Mouse (Mus musculus) ovary, postnatal 36 days (tissue): ENCODE measurements around the gene Zfp442.
A peak's percentile ranks its signal among the peaks of the same experiment; 100 is the strongest.
"Not testable (repeated sequence)": the region's sequence is repeated elsewhere in the genome, so short reads cannot be mapped to it uniquely, and the experiment has no call there.

Experiments used
- DNase-seq: peaks from one replicate; pipeline ENCODE4 v3.0.0; 2022; ENCODE audit warnings: low spot score, mixed read lengths

The Zfp442 gene

GRCm38 (mm10) chr2:150451180-150451919 is at the start of gene Zfp442:
Zfp442 (minus strand) TSS chr2:150451486.
- DNase-seq, result peak; percentile 59

- not testable (repeated sequence) for DNase-seq
Measured at GRCm38 (mm10) chr2:150500124-150500973, 49.1 kb upstream of the Zfp442 start.

- no peak for DNase-seq
Measured at GRCm38 (mm10) chr2:150493031-150493430, 41.7 kb upstream of the Zfp442 start.

DNA sequence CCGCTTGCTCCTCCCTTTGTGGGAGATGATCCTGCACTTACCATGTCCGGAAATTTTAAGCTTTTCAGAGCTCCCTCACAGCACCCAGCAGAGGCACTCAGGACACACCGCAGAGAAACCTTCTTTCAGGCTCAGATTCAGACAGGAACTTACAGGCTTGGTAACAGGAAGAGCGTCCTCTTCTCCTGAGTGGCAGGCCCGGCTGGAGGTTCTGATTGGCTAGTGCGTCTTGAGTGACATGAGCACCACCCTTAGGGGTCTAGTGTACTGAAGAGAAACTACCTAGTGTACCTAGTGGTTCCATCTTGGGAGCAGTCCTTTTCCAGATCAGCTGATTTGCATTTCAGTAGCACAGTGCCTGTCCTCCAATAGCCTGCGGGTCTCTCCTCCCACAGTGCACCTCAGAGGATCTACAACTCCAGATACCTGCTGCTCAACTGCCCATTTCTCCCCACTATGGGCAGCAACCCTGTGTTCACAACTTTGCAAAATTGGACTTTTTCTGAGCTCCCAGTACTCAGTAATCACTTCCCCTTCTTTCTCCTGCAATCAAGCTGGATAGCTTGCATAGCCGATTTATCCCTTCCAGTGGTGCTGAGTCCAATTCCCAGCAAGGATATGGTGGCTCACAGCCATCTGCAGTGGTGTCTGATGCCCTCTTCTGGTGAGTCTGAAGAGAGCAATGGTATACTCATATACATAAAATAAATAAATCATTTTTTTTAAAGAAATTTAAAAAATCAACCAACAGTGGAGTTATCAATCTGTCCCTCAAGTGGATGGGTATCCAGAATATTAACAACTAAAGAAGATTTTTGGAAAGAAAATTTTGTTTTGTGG is 33.9 kb upstream of the Zfp442 start, which contains the start of gene Zfp345:
Gene Zfp345, minus strand, starts transcription at position 153 of the 840 bp plus-strand sequence.
- not testable (repeated sequence) for DNase-seq

DNA sequence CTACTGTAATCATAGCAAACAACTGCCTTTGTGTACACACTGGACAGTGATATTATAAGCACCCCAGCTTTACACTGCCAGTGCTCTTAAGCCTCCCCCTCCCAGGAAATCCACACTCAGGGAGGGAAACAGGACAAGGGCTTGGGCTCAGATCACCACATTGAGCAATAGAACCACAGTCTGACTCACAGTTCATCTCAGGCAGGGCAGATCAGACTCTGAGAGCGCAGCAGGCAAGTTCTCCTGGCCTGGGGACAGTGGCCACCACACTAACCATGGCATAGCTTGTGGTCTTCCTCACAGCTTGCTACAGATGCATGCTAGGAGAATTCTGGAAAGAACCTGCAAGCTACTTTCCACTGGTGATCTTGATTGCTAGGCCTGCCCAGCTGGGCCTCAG is 12.2 kb downstream of the Zfp442 start:
- not testable (repeated sequence) for DNase-seq

GRCm38 (mm10) chr2:150412146-150412545 is 39.1 kb downstream of the Zfp442 start:
- not testable (repeated sequence) for DNase-seq

- DNase-seq, result no peak
Measured at GRCm38 (mm10) chr2:150390198-150390597, 61.1 kb downstream of the Zfp442 start.

DNA sequence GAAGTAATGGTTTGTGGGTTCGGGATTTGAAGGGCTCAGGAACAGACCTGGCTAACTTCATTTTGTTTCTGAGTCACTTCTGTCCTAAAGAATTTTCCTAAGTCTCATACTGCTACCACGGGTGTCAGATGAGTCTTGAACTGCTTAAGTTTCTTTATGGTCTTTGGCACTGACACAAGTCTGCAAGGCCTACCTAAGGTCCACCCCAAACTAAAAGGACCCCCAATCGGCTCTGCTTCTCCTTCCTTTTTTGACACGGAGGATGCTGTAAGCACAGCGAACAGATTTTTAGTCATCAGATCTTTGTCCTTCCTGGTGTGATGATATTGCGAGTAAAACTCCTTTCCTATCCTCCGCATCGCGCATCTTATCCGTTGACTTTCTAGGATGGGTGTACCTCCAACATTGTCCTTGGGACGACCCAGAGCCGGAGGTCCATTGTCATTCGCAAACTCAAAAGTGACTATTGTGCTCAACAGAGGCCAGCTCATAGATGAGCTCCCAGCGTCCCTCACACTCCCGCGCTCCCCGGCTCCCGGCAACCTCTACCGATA is 65.7 kb downstream of the Zfp442 start:
- not testable (repeated sequence) for DNase-seq

- DNase-seq, result no peak
Measured at GRCm38 (mm10) chr2:150362878-150363229, 88.4 kb downstream of the Zfp442 start.

DNA sequence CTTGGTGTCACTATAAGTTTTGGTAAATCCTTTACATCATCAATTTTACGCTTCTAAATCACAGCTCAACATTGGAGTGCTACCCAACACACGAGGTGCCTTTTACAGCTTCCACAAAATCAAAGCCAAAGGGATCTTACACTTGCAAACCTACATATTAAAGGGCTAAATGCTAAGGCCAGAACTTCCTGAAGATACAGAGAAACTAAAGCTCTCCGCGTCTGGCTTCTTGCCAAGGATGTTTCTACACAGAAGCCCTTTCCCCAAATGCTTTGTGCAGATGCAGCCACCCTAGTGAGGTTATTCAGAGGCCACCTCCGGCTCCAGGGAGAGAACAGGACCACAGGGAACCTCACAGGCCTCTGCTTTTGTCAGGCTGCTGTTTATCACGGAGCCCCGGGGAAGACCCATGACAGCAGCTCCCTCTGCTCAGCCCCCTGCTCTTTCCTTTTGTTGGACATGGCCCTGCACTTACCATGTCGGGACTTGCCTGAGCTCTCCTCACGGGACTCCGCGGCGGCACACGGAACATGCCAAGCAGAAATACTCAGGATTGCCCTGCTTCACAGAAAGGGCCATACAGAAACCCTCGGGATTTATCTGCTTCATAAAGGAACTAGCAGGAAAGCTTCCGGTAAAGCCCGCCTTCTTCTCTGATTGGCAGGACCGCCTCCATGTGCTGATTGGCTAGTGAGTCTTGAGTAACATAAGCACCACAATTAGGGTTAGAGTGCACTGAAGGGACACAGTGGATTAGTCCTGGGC is 89.0 kb downstream of the Zfp442 start, which contains the start of gene 3300002I08Rik:
Gene 3300002I08Rik, minus strand, starts transcription at position 653 of the 765 bp plus-strand sequence.
- DNase-seq, result peak; percentile 84
